Mouse (Mus musculus) erythroblast, embryonic 14.5 days (primary cell): Measurements from ENCODE around the gene Supt7l.

Source experiments
- GATA1 ChIP-seq: IDR thresholded peaks from 2 replicates; pipeline ENCODE4 v1.6.1; 2012; ENCODE audit warnings: low read length, inconsistent platforms, mixed read lengths
- TAL1 ChIP-seq: IDR thresholded peaks from 3 replicates; pipeline ENCODE4 v1.6.1; 2012; ENCODE audit warnings: low read length, inconsistent platforms, mixed read lengths

DNA sequence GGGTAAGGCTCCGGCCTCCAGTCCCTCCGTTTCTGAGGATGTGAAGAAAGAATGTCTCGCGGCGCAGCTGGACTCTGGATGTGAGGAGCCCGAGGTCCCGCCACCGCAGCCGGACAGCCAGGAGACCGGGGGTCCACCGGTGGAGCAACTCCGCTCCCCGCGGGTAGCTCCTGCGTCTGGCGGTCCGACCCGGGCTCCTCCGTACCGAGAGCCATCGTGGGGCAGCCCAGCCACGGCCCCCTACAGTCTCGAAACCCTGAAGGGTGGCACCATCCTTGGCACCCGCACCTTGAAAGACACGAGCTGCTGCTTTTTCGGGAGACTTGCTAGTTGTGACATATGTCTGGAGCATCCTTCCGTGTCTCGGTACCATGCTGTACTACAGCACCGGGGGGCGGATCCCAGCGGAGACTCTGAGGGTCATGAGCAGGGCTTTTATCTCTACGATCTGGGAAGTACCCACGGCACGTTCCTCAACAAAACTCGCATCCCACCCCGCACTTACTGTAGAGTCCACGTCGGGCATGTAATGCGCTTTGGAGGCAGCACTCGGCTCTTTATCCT is 408 bp downstream of the Supt7l start:
- TF ChIP-seq TAL1 (no peak), GATA1 (no peak)
